12 mouse cellular contexts compared by ENCODE assay signal in genomic region chr5:43590311-43590731, GRCm38 (mm10).
DNase-seq lines count a peak whose midpoint lies in the region; ATAC-seq lines count a peak whose summit lies in the region.
"Had no signal": no experiment of that assay in that cellular context is flagged by ENCODE, and none has a peak within 500 bp of the region (broad histone marks: within the 10 kb centered on the region; RNA-seq: fewer than 3 reads in every experiment).

No protein-coding gene starts in this region.

- H3K9me3 ChIP-seq in heart, embryonic 11.5 days (replicated peaks; ENCODE audit: control insufficient read depth, low read length) = no peaks in the 10 kb centered on the region
- no peaks in the 10 kb centered on the region for H3K9me3 ChIP-seq in midbrain, embryonic 15.5 days
- H3K9me3 ChIP-seq in midbrain, embryonic 16.5 days (replicated peaks; ENCODE audit: control insufficient read depth, low read length, poor library complexity, severe bottlenecking) = no peaks in the 10 kb centered on the region
- H3K9me3 ChIP-seq: embryonic facial prominence, embryonic 12.5 days; lung, embryonic 15.5 days had no signal

- H3K27me3 ChIP-seq in heart, embryonic 11.5 days (ENCODE audit: control insufficient read depth, insufficient read depth, low read length) = no peaks in the 10 kb centered on the region
- H3K27me3 ChIP-seq in midbrain, embryonic 15.5 days (replicated peaks) = no peaks in the 10 kb centered on the region
- H3K27me3 ChIP-seq in midbrain, embryonic 16.5 days (ENCODE audit: control insufficient read depth, insufficient read depth, low read depth, low read length) = no peaks in the 10 kb centered on the region
- H3K27me3 ChIP-seq: embryonic facial prominence, embryonic 12.5 days; lung, embryonic 15.5 days had no signal

- H3K9ac ChIP-seq in heart, embryonic 11.5 days (ENCODE audit: low read depth, low read length) = no peak overlapping the region
- no peak overlapping the region for H3K9ac ChIP-seq in midbrain, embryonic 15.5 days
- no peak overlapping the region for H3K9ac ChIP-seq in midbrain, embryonic 16.5 days (ENCODE audit: low read depth, low read length)
- H3K9ac ChIP-seq: embryonic facial prominence, embryonic 12.5 days; lung, embryonic 15.5 days had no signal

- ATAC-seq in heart, embryonic 11.5 days (replicated peaks; ENCODE audit: insufficient number of reproducible peaks, low FRiP score, low TSS enrichment) = no peak
- 0 out of 2 replicates have a peak, but pooled peaks have one; percentile 17 for ATAC-seq in midbrain, embryonic 15.5 days (replicated peaks)
- ATAC-seq in midbrain, embryonic 16.5 days = no peak; the same call in 1 of the 2 replicates

- H3K4me3 ChIP-seq in heart, embryonic 11.5 days (ENCODE audit: low read depth, low read length) = no peak overlapping the region
- H3K4me3 ChIP-seq in midbrain, embryonic 15.5 days = no peak overlapping the region
- H3K4me3 ChIP-seq in midbrain, embryonic 16.5 days (ENCODE audit: low read depth, low read length) = no peak overlapping the region
- H3K4me3 ChIP-seq: embryonic facial prominence, embryonic 12.5 days; lung, embryonic 15.5 days; myocyte had no signal

- peak; percentile 97 for DNase-seq in heart, adult 11 months
- DNase-seq in gastrocnemius, postnatal 25 days = peak; percentile 49
- DNase-seq in skeletal muscle tissue, adult 2 months (ENCODE audit: low read depth, low spot score) = peak; percentile 76
- no peak for DNase-seq in left cerebral cortex, postnatal 10 days (ENCODE audit: extremely low spot score in 1 of 2, low spot score in 2 of 2)
- DNase-seq in spleen, postnatal 10 days (ENCODE audit: low spot score in 2 of 2) = no peak
- DNase-seq: kidney, adult 8-10 months had no signal

- H3K4me2 ChIP-seq in heart, embryonic 11.5 days = no peak overlapping the region
- H3K4me2 ChIP-seq in midbrain, embryonic 15.5 days = no peak overlapping the region
- H3K4me2 ChIP-seq in midbrain, embryonic 16.5 days (ENCODE audit: low read length) = no peak overlapping the region
- H3K4me2 ChIP-seq: embryonic facial prominence, embryonic 12.5 days; lung, embryonic 15.5 days had no signal

- WGBS in heart, embryonic 11.5 days (ENCODE audit: insufficient replicate concordance) = 85% methylated on average over 2 of the region's 2 CpGs
- 67% methylated on average over 2 of the region's 2 CpGs for WGBS in midbrain, embryonic 15.5 days
- 78% methylated on average over 2 of the region's 2 CpGs for WGBS in midbrain, embryonic 16.5 days

- H3K4me1 ChIP-seq in heart, embryonic 11.5 days (ENCODE audit: control insufficient read depth, insufficient read depth, low read length) = no peaks in the 10 kb centered on the region
- no peaks in the 10 kb centered on the region for H3K4me1 ChIP-seq in midbrain, embryonic 15.5 days
- H3K4me1 ChIP-seq in midbrain, embryonic 16.5 days (ENCODE audit: control insufficient read depth, insufficient read depth, low read length) = no peaks in the 10 kb centered on the region
- H3K4me1 ChIP-seq: embryonic facial prominence, embryonic 12.5 days had no signal

- no peak overlapping the region for H3K27ac ChIP-seq in heart, embryonic 11.5 days (ENCODE audit: low read depth, low read length)
- no peak overlapping the region for H3K27ac ChIP-seq in midbrain, embryonic 15.5 days
- no peak overlapping the region for H3K27ac ChIP-seq in midbrain, embryonic 16.5 days (ENCODE audit: low read length)
- H3K27ac ChIP-seq: embryonic facial prominence, embryonic 12.5 days; lung, embryonic 15.5 days had no signal

- H3K36me3 ChIP-seq in heart, embryonic 11.5 days (ENCODE audit: control insufficient read depth, insufficient read depth, low read length) = no peaks in the 10 kb centered on the region
- no peaks in the 10 kb centered on the region for H3K36me3 ChIP-seq in midbrain, embryonic 15.5 days (replicated peaks)
- no peaks in the 10 kb centered on the region for H3K36me3 ChIP-seq in midbrain, embryonic 16.5 days (ENCODE audit: control insufficient read depth, insufficient read depth, low read length)
- H3K36me3 ChIP-seq: embryonic facial prominence, embryonic 12.5 days; lung, embryonic 15.5 days had no signal

- intact Hi-C loops in left cerebral cortex, postnatal 10 days (cut with DNase I) = no loop called here

Comparison
In these comparisons a context has a peak if more than half of its experiments do, and no peak if none do; other contexts are left out.
1. DNase-seq: peak in heart, adult 11 months (single experiment), gastrocnemius, postnatal 25 days (single experiment) and skeletal muscle tissue, adult 2 months (single experiment); none in left cerebral cortex, postnatal 10 days (0 of 2) and spleen, postnatal 10 days (0 of 2).